Mouse (Mus musculus) heart, embryonic 10.5 days (tissue): ENCODE data around the gene Hoxb7. TPM values are rescaled to one million over a fixed set of nuclear protein-coding genes. Genes with fewer than 3 reads are reported as not detected.
A peak's percentile ranks its signal among the peaks of the same experiment; 100 is the strongest.

Experiments
- DNase-seq: peaks from one replicate; pipeline ENCODE4 v3.0.0-alpha.2; 2017; ENCODE audit warnings: low spot score
- H3K27ac ChIP-seq: fragments of 300-500 bp; sonication (generic); 2 replicates; pipeline ENCODE4 v1.5.1; 2016; ENCODE audit warnings: mild to moderate bottlenecking
- H3K27me3 ChIP-seq: fragments of 300-500 bp; sonication (generic); 2 replicates; pipeline ENCODE4 v1.6.1; 2016; ENCODE audit warnings: mild to moderate bottlenecking; ENCODE audit not compliant: poor library complexity, insufficient read depth, severe bottlenecking
- H3K36me3 ChIP-seq: fragments of 300-500 bp; sonication (generic); 2 replicates; pipeline ENCODE4 v1.6.1; 2016; ENCODE audit warnings: mild to moderate bottlenecking, moderate library complexity
- H3K4me1 ChIP-seq: fragments of 300-500 bp; sonication (generic); 2 replicates; pipeline ENCODE4 v1.6.1; 2016; ENCODE audit warnings: mild to moderate bottlenecking
- H3K4me3 ChIP-seq: fragments of 300-500 bp; sonication (generic); 2 replicates; pipeline ENCODE4 v1.5.1; 2016; ENCODE audit warnings: mild to moderate bottlenecking, moderate library complexity
- H3K9me3 ChIP-seq: fragments of 300-500 bp; sonication (generic); 2 replicates; pipeline ENCODE4 v1.6.1; 2016; ENCODE audit warnings: mild to moderate bottlenecking, moderate library complexity
- WGBS: fragments of 180-500 bp; shearing (Covaris S2); methylation state at CpG from one replicate; pipeline ENCODE4 v1.1.7; 2016; 5-methylcytosine and 5-hydroxymethylcytosine counted together
- polyA plus RNA-seq: library from polyadenylated mRNA; unstranded; fragments of >200 nt; fragmentation: Nextera tagmentation; extraction: Ambion mirVana; gene quantifications from 2 replicates; pipeline ENCODE4 v1.2.1, GENCODE M21; 2016

Hoxb7 gene
- polyA plus RNA-seq, 1 experiment from 2014 or later, result 1.3 TPM

- no peaks in the 10 kb centered on the region for H3K36me3 ChIP-seq
- no peak overlapping the region; the same call in 1 of the 2 replicates for H3K27ac ChIP-seq
- WGBS, result 13% methylated on average over 12 of the region's 12 CpGs
- H3K27me3 ChIP-seq, result peaks cover 99% of the 10 kb centered on the region
- peaks cover 37% of the 10 kb centered on the region for H3K4me1 ChIP-seq
- no peaks in the 10 kb centered on the region for H3K9me3 ChIP-seq
- 0 out of 2 replicates have a peak overlapping the region, but pooled peaks have one; percentile 46 for H3K4me3 ChIP-seq
- no peak for DNase-seq
Observed at GRCm38 (mm10) chr11:96313806-96314428, 27.5 kb downstream of the Hoxb7 start.

GRCm38 (mm10) chr11:96314671-96315343 lies 28.4 kb downstream of the Hoxb7 start:
- H3K4me3 ChIP-seq, result peak overlapping the region; percentile 46
- DNase-seq, result no peak
- peaks cover 43% of the 10 kb centered on the region for H3K4me1 ChIP-seq
- H3K27ac ChIP-seq, result peak overlapping the region; percentile 74
- WGBS, result 1% methylated on average over 34 of the region's 34 CpGs
- H3K27me3 ChIP-seq, result peaks cover 99% of the 10 kb centered on the region
- H3K9me3 ChIP-seq, result no peaks in the 10 kb centered on the region
- H3K36me3 ChIP-seq, result no peaks in the 10 kb centered on the region

- Histone ChIP-seq H3K36me3 (no peaks in the 10 kb centered on the region), H3K4me3 (peak overlapping the region; percentile 46), H3K4me1 (peaks cover 48% of the 10 kb centered on the region), H3K9me3 (no peaks in the 10 kb centered on the region), H3K27ac (peak overlapping the region; percentile 74), H3K27me3 (peaks cover 99% of the 10 kb centered on the region)
- no peak for DNase-seq
- 5% methylated on average over 5 of the region's 5 CpGs for WGBS
Observed at GRCm38 (mm10) chr11:96315344-96315681, 28.9 kb downstream of the Hoxb7 start.

- H3K9me3 ChIP-seq, result no peaks in the 10 kb centered on the region
- H3K36me3 ChIP-seq, result no peaks in the 10 kb centered on the region
- H3K4me1 ChIP-seq, result peaks cover 37% of the 10 kb centered on the region
- no peak for DNase-seq
- 10% methylated on average over 18 of the region's 18 CpGs for WGBS
- no peak overlapping the region for H3K4me3 ChIP-seq
- H3K27ac ChIP-seq, result no peak overlapping the region
- H3K27me3 ChIP-seq, result peaks cover 99% of the 10 kb centered on the region
Observed at GRCm38 (mm10) chr11:96316696-96317607, 30.5 kb downstream of the Hoxb7 start.

GRCm38 (mm10) chr11:96317608-96318367 lies 31.4 kb downstream of the Hoxb7 start, which contains the start of gene Hoxb4:
Hoxb4 (plus strand) TSS chr11:96318267.
- peak within 1 kb of the TSS; percentile 71 for H3K4me3 ChIP-seq
- peaks cover 34% of the 10 kb centered on the region for H3K4me1 ChIP-seq
- no peaks in the 10 kb centered on the region for H3K9me3 ChIP-seq
- WGBS, result 2% methylated on average over 28 of the region's 28 CpGs
- H3K36me3 ChIP-seq, result no peaks in the 10 kb centered on the region
- peak within 1 kb of the TSS; percentile 89 for H3K27ac ChIP-seq
- peaks cover 99% of the 10 kb centered on the region for H3K27me3 ChIP-seq
- no peak for DNase-seq

GRCm38 (mm10) chr11:96318368-96319070 lies 32.1 kb downstream of the Hoxb7 start:
- Histone ChIP-seq H3K4me3 (peak overlapping the region; percentile 71), H3K9me3 (no peaks in the 10 kb centered on the region), H3K36me3 (no peaks in the 10 kb centered on the region), H3K27ac (peak overlapping the region; percentile 89), H3K27me3 (peaks cover 99% of the 10 kb centered on the region), H3K4me1 (peaks cover 34% of the 10 kb centered on the region)
- WGBS, result 1% methylated on average over 45 of the region's 45 CpGs
- no peak for DNase-seq

GRCm38 (mm10) chr11:96319071-96319902 lies 32.9 kb downstream of the Hoxb7 start:
- Histone ChIP-seq H3K36me3 (no peaks in the 10 kb centered on the region), H3K27ac (peak overlapping the region; percentile 89), H3K4me1 (peaks cover 28% of the 10 kb centered on the region), H3K27me3 (peaks cover 99% of the 10 kb centered on the region), H3K9me3 (no peaks in the 10 kb centered on the region), H3K4me3 (peak overlapping the region; percentile 71)
- WGBS, result under 1% methylated on average over 34 of the region's 34 CpGs
- DNase-seq, result no peak

GRCm38 (mm10) chr11:96319910-96320309 lies 33.5 kb downstream of the Hoxb7 start:
- Histone ChIP-seq H3K27me3 (peaks cover 99% of the 10 kb centered on the region), H3K27ac (peak overlapping the region; percentile 89), H3K9me3 (no peaks in the 10 kb centered on the region), H3K4me3 (peak overlapping the region; percentile 71), H3K36me3 (no peaks in the 10 kb centered on the region), H3K4me1 (peaks cover 24% of the 10 kb centered on the region)
- under 1% methylated on average over 29 of the region's 29 CpGs for WGBS
- DNase-seq, result no peak

- no peak for DNase-seq
- H3K27ac ChIP-seq, result peak overlapping the region; percentile 89; the same call in 1 of the 2 replicates
- no peaks in the 10 kb centered on the region for H3K36me3 ChIP-seq
- H3K4me1 ChIP-seq, result peaks cover 25% of the 10 kb centered on the region
- peak overlapping the region; percentile 71 for H3K4me3 ChIP-seq
- no peaks in the 10 kb centered on the region for H3K9me3 ChIP-seq
- H3K27me3 ChIP-seq, result peaks cover 99% of the 10 kb centered on the region
- 6% methylated on average over 17 of the region's 17 CpGs for WGBS
Observed at GRCm38 (mm10) chr11:96320688-96321087, 34.3 kb downstream of the Hoxb7 start.

GRCm38 (mm10) chr11:96321846-96322245 lies 35.4 kb downstream of the Hoxb7 start:
- Histone ChIP-seq H3K9me3 (no peaks in the 10 kb centered on the region), H3K27ac (no peak overlapping the region), H3K4me1 (peaks cover 31% of the 10 kb centered on the region), H3K36me3 (no peaks in the 10 kb centered on the region), H3K27me3 (peaks cover 99% of the 10 kb centered on the region), H3K4me3 (peak overlapping the region; percentile 4; the same call in 1 of the 2 replicates)
- DNase-seq, result no peak
- WGBS, result 29% methylated on average over 5 of the region's 5 CpGs

GRCm38 (mm10) chr11:96322738-96323137 lies 36.3 kb downstream of the Hoxb7 start:
- no peaks in the 10 kb centered on the region for H3K36me3 ChIP-seq
- DNase-seq, result no peak
- H3K4me3 ChIP-seq, result no peak overlapping the region
- 14% methylated on average over 6 of the region's 6 CpGs for WGBS
- H3K9me3 ChIP-seq, result no peaks in the 10 kb centered on the region
- H3K27ac ChIP-seq, result peak overlapping the region; percentile 47; the same call in 1 of the 2 replicates
- peaks cover 99% of the 10 kb centered on the region for H3K27me3 ChIP-seq
- peaks cover 31% of the 10 kb centered on the region for H3K4me1 ChIP-seq
